Mouse (Mus musculus): ENCODE measurements at regions not wholly inside any gene's neighbourhood (a gene's known extent, or its start where the extent isn't known, plus 50 kb on each side); places are given as distances from the start of the nearest gene placed in this dataset.

DNA sequence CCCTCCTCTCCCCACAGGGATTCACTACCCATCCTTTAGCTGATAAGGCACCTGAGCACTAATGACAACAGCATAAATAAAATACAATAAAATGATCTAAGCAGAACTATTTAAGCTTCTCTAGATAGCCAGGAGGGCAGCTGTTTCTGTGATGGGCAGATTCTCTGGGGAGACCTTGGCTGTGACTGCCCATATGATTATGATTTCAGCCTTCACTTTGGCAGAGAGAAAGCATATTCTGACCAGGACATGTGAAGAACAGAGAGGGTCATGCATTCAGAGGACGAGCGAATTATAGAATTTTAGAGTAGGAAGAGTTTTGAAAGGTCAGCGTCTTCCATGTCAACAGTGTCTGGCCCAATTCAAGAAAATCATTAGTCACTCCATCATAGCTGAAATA is 1759.6 kb upstream of the G6pd2 start:
- Histone ChIP-seq H3K4me3 (ENCODE audit: insufficient read depth, low read length) (no peak overlapping the region), H3K4me1 (ENCODE audit: control insufficient read depth, insufficient read depth, low read length) (no peaks in the 10 kb centered on the region), H3K27ac (ENCODE audit: insufficient read depth, low read length) (no peak overlapping the region)
- no peak for TF ChIP-seq CTCF (IDR thresholded peaks at IDR 0.05; ENCODE audit: extremely low read depth, insufficient read depth, low read length)
- TF ChIP-seq POLR2A (IDR thresholded peaks at IDR 0.05; ENCODE audit: extremely low read depth, insufficient read depth, low read length) = no peak

DNA sequence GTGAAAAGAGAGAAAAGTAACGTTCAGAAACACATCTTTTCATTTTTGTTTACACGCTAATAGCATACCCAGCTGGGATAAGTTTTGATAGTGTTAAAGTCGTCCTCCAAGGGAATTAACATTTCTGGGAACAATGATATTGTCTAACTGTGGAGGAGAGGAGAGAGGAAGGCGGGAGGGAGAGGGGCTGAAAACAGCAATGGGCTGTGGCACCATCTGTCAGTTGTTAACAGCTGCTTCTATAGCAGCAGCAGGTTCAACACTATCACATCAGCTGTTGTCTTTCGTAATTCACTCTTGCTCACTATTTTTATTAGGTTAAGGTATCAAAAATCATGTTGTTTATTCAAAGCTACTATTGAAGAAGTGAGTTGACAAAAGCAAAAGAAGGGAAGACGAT is 1747.4 kb upstream of the G6pd2 start:
- Histone ChIP-seq H3K4me3 (ENCODE audit: insufficient read depth, low read length) (no peak overlapping the region), H3K4me1 (ENCODE audit: control insufficient read depth, insufficient read depth, low read length) (no peaks in the 10 kb centered on the region), H3K27ac (ENCODE audit: insufficient read depth, low read length) (no peak overlapping the region)
- TF ChIP-seq CTCF (IDR thresholded peaks at IDR 0.05; ENCODE audit: extremely low read depth, insufficient read depth, low read length) (no peak), POLR2A (IDR thresholded peaks at IDR 0.05; ENCODE audit: extremely low read depth, insufficient read depth, low read length) (no peak)

All from cortical plate, adult 2 months (tissue).